Mouse (Mus musculus) stomach, embryonic 14.5 days (tissue): ENCODE measurements around the gene Ndufaf2. TPM values are rescaled to one million over a fixed set of nuclear protein-coding genes. Genes with fewer than 3 reads are reported as not detected.

ENCODE experiments used
- ATAC-seq: fragments of 200-750 bp; cut with Nextera tagmentation; 2 replicates; pipeline ENCODE4 v1.8.0; 2017; ENCODE audit warnings: low read depth, moderate TSS enrichment; ENCODE audit not compliant: insufficient number of reproducible peaks, insufficient read depth, low FRiP score
- H3K27ac ChIP-seq: fragments of 300-500 bp; sonication (generic); 2 replicates; pipeline ENCODE4 v1.5.1; 2014; ENCODE audit warnings: mild to moderate bottlenecking, low read length, moderate library complexity, mixed read lengths
- H3K27me3 ChIP-seq: fragments of 300-500 bp; sonication (generic); 2 replicates; pipeline ENCODE4 v1.6.1; 2014; ENCODE audit warnings: low read length, control low read depth, mixed read lengths; ENCODE audit not compliant: control insufficient read depth, insufficient read depth
- H3K36me3 ChIP-seq: fragments of 300-500 bp; sonication (generic); 2 replicates; pipeline ENCODE4 v1.6.1; 2014; ENCODE audit warnings: mild to moderate bottlenecking, control low read depth, low read length, moderate library complexity, mixed read lengths; ENCODE audit not compliant: control insufficient read depth, insufficient read depth
- H3K4me1 ChIP-seq: fragments of 300-500 bp; sonication (generic); 2 replicates; pipeline ENCODE4 v1.6.1; 2014; ENCODE audit warnings: low read length, control low read depth, mixed read lengths; ENCODE audit not compliant: control insufficient read depth, insufficient read depth
- H3K4me2 ChIP-seq: fragments of 300-500 bp; sonication (generic); replicated peaks from 2 replicates; pipeline ENCODE4 v1.6.1; 2014; ENCODE audit warnings: low read depth, low read length, control low read depth
- H3K4me3 ChIP-seq: fragments of 300-500 bp; sonication (generic); 2 replicates; pipeline ENCODE4 v1.5.1; 2014; ENCODE audit warnings: low read depth, low read length, control low read depth
- H3K9ac ChIP-seq: fragments of 300-500 bp; sonication (generic); replicated peaks from 2 replicates; pipeline ENCODE4 v1.6.1; 2014; ENCODE audit warnings: low read depth, mild to moderate bottlenecking, control low read depth, low read length, moderate library complexity, mixed read lengths
- H3K9me3 ChIP-seq: fragments of 300-500 bp; sonication (generic); 2 replicates; pipeline ENCODE4 v1.6.1; 2016; ENCODE audit warnings: low read depth, low read length, control low read depth; ENCODE audit not compliant: control insufficient read depth
- WGBS: fragments of 180-500 bp; shearing (Covaris S2); extraction: QIAGEN DNeasy Blood & Tissue Kit; methylation state at CpG from one replicate; pipeline ENCODE4 v1.1.7; 2014; 5-methylcytosine and 5-hydroxymethylcytosine counted together
- polyA plus RNA-seq: library from polyadenylated mRNA; unstranded; fragments of >200 nt; fragmentation: Nextera tagmentation; extraction: Ambion mirVana; gene quantifications from 2 replicates; pipeline ENCODE4 v1.2.1, GENCODE M21; 2014

Gene Ndufaf2
- polyA plus RNA-seq, 1 experiment from 2014 or later: 80.7 TPM

DNA sequence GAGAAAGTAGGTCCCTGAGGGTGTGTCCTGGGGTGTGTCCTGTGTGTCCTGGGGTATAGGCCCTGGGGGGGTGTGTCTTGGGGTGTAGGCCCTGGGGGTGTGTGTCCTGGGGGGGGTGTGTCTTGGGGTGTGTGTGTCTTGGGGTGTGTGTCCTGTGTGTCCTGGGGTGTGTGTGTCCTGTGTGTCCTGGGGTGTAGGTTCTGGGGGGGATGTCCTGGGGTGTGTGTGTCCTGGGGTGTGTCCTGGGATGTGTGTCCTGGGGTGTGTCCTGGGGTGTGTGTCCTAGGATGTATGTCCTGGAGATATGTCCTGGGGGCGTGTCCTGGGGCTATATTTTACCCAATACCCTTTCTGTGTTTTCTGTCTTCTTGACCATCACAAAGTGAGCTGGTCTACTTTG, 165.8 kb downstream of the Ndufaf2 start:
- Histone ChIP-seq H3K36me3 (no peaks in the 10 kb centered on the region), H3K27me3 (no peaks in the 10 kb centered on the region), H3K27ac (no peak overlapping the region), H3K4me2 (no peak overlapping the region), H3K4me3 (no peak overlapping the region), H3K4me1 (no peaks in the 10 kb centered on the region), H3K9ac (no peak overlapping the region), H3K9me3 (no peaks in the 10 kb centered on the region)
- WGBS: 70% methylated on average over 1 of the region's 1 CpGs
- ATAC-seq: 0 out of 2 replicates have a peak, but pooled peaks have one; percentile 37

- H3K9ac ChIP-seq: no peak overlapping the region
- no peak for ATAC-seq
- no peak overlapping the region for H3K4me3 ChIP-seq
- no peaks in the 10 kb centered on the region for H3K4me1 ChIP-seq
- no peak overlapping the region for H3K27ac ChIP-seq
- H3K4me2 ChIP-seq: no peak overlapping the region
- 72% methylated on average over 5 of the region's 5 CpGs for WGBS
- H3K27me3 ChIP-seq: no peaks in the 10 kb centered on the region
- no peaks in the 10 kb centered on the region for H3K36me3 ChIP-seq
- no peaks in the 10 kb centered on the region for H3K9me3 ChIP-seq
Observed at GRCm38 (mm10) chr13:107984641-107985040, 173.8 kb downstream of the Ndufaf2 start.

GRCm38 (mm10) chr13:107984186-107984585, 174.2 kb downstream of the Ndufaf2 start:
- Histone ChIP-seq H3K36me3 (no peaks in the 10 kb centered on the region), H3K27me3 (no peaks in the 10 kb centered on the region), H3K4me1 (no peaks in the 10 kb centered on the region), H3K4me3 (no peak overlapping the region), H3K4me2 (no peak overlapping the region), H3K9ac (no peak overlapping the region), H3K27ac (no peak overlapping the region), H3K9me3 (no peaks in the 10 kb centered on the region)
- WGBS: 81% methylated on average over 5 of the region's 5 CpGs
- no peak for ATAC-seq

DNA sequence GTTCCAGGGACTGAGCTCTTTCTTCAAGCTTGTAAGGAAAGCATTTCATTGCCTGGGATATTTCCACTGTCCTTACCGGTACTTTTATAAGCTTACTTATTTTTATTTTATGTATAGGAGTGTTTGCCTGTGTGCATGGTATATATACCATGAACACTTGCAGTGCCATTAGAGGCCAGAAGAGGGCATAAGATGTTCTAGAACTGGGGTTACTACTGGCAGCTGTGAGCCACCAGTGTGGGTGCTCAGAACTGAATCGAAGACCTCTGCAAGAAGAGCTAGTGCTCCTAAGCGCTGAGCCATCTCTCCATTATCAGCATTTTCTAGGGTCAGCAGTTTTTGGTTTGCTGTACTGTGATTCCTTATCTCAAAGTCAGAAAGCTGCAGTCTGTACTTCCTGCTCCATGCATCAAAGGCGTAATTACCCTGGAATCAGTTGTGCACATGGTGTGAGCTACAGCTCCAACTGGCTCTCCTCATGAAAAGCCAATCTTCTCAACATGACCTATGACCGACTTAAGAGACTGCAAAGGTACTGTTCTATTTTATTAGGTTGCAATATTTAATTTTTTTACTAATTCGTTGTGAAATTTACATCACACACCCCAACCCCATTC, 175.1 kb downstream of the Ndufaf2 start:
- no peaks in the 10 kb centered on the region for H3K9me3 ChIP-seq
- H3K4me1 ChIP-seq: no peaks in the 10 kb centered on the region
- H3K27ac ChIP-seq: no peak overlapping the region
- H3K27me3 ChIP-seq: no peaks in the 10 kb centered on the region
- no peak overlapping the region for H3K4me2 ChIP-seq
- H3K4me3 ChIP-seq: no peak overlapping the region
- 92% methylated on average over 6 of the region's 6 CpGs for WGBS
- no peak overlapping the region for H3K9ac ChIP-seq
- H3K36me3 ChIP-seq: no peaks in the 10 kb centered on the region
- ATAC-seq: no peak

DNA sequence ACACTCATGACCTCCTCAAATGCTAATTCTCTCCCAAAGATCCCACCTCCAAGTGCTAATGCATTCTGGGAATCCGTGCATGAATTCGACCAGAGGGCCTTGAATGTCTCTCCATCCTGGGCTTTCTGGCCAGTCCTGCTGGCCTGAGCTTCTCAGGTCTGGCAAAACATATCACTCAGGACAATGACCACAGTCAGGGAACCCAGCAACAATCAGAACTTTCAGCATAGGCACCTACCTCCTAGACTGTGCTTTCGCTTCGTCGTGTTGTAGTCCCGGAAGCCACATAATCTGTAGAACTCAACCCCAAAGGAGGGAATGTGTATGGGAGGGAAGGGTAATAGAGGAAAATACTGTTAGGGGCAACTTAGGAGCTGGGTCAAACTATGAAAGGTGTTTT, 179.0 kb downstream of the Ndufaf2 start:
- 97% methylated on average over 6 of the region's 6 CpGs for WGBS
- H3K4me1 ChIP-seq: no peaks in the 10 kb centered on the region
- no peak overlapping the region for H3K9ac ChIP-seq
- no peaks in the 10 kb centered on the region for H3K36me3 ChIP-seq
- H3K4me3 ChIP-seq: no peak overlapping the region
- no peaks in the 10 kb centered on the region for H3K9me3 ChIP-seq
- H3K27me3 ChIP-seq: no peaks in the 10 kb centered on the region
- no peak overlapping the region for H3K27ac ChIP-seq
- ATAC-seq: no peak
- no peak overlapping the region for H3K4me2 ChIP-seq

GRCm38 (mm10) chr13:107976886-107977656, 181.4 kb downstream of the Ndufaf2 start:
- no peak overlapping the region for H3K9ac ChIP-seq
- no peak overlapping the region for H3K4me3 ChIP-seq
- H3K36me3 ChIP-seq: no peaks in the 10 kb centered on the region
- no peak overlapping the region for H3K27ac ChIP-seq
- WGBS: 76% methylated on average over 16 of the region's 16 CpGs
- H3K4me1 ChIP-seq: no peaks in the 10 kb centered on the region
- no peaks in the 10 kb centered on the region for H3K9me3 ChIP-seq
- H3K4me2 ChIP-seq: no peak overlapping the region
- no peaks in the 10 kb centered on the region for H3K27me3 ChIP-seq
- no peak for ATAC-seq

DNA sequence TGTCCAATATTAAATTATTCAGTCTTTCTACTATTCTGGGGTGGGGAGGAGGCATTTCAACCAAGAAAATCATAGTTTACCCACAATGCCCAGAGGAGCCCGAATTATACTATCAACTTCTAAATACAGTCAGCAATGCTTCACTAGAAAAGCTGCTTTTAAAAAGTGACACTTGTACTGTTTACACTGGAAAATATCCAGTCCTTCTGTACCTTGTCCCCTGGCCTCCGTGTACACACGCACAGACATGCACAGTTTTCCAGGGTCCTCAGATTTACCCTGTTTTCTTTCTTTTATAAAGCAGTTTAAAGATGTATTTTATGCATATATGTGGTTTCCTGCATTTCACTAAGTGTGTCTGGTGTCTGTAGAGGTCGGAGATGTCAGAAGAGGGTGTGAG, 186.0 kb downstream of the Ndufaf2 start:
- WGBS: 81% methylated on average over 4 of the region's 4 CpGs
- H3K36me3 ChIP-seq: no peaks in the 10 kb centered on the region
- no peaks in the 10 kb centered on the region for H3K4me1 ChIP-seq
- no peak overlapping the region for H3K4me2 ChIP-seq
- no peak overlapping the region for H3K4me3 ChIP-seq
- no peaks in the 10 kb centered on the region for H3K27me3 ChIP-seq
- no peaks in the 10 kb centered on the region for H3K9me3 ChIP-seq
- no peak for ATAC-seq
- H3K27ac ChIP-seq: no peak overlapping the region
- no peak overlapping the region for H3K9ac ChIP-seq

DNA sequence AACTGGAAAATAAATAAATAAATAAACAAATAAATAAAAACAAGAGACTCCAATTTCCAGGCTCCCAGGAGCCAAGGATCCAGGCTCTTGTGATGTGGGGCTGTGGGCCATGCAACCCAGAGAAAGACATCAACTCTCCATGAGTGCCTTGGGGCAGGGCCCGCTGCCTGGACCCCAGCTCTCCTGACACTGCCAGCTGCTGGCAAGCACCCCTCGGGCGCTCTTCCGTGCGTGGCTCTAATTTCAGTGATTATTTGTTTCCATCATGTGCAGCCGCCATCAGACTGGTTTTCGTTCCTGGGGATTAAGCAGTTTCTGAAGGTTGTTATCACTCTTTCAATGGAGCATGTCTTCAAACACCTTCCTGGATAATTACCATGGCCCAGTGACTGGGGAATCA, 186.6 kb downstream of the Ndufaf2 start:
- Histone ChIP-seq H3K36me3 (no peaks in the 10 kb centered on the region), H3K4me3 (no peak overlapping the region), H3K4me1 (no peaks in the 10 kb centered on the region), H3K27me3 (no peaks in the 10 kb centered on the region), H3K9ac (no peak overlapping the region), H3K9me3 (no peaks in the 10 kb centered on the region), H3K4me2 (no peak overlapping the region), H3K27ac (no peak overlapping the region)
- ATAC-seq: no peak
- WGBS: 76% methylated on average over 7 of the region's 7 CpGs
